Mouse (Mus musculus) ES-E14 (cell line): ENCODE measurements around the gene Nr2e1.

Source experiments
- CHD2 ChIP-seq: IDR thresholded peaks from 2 replicates; pipeline ENCODE4 v1.6.1; 2014; ENCODE audit warnings: mild to moderate bottlenecking, low read depth, low read length, inconsistent platforms
- HCFC1 ChIP-seq: IDR thresholded peaks from 2 replicates; pipeline ENCODE4 v1.6.1; 2012; ENCODE audit warnings: low read length, inconsistent platforms, borderline replicate concordance; ENCODE audit not compliant: insufficient read depth
- MAFK ChIP-seq: IDR thresholded peaks from 2 replicates; pipeline ENCODE4 v1.6.1; 2014; ENCODE audit warnings: mild to moderate bottlenecking, low read depth, low read length, inconsistent platforms; ENCODE audit not compliant: insufficient read depth
- ZC3H11A ChIP-seq: IDR thresholded peaks from 2 replicates; pipeline ENCODE4 v1.6.1; 2012; ENCODE audit warnings: low read depth, mild to moderate bottlenecking, inconsistent platforms, low read length, borderline replicate concordance
- ZNF384 ChIP-seq: IDR thresholded peaks from 2 replicates; pipeline ENCODE4 v1.6.1; 2012; ENCODE audit warnings: low read depth, low read length, inconsistent platforms

DNA sequence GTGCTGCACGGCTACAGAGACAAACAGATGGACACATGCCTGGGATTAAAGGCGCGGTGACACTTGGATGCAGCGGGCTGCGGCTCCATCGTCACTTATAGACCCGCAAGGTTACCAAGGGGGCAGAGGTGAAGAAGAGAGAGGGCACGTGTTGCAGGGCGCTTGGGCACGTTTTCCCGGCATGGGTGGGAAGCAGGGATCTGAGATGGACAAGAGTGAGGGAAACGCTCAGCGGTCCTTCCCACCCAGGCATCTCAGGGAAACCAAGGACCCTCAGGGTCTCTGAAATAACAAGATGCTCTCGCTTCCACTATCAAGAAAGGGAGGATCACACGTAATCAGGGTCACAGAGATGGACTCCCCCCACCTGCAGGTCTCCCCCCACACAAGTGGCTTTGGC, 10.5 kb downstream of the Nr2e1 start:
- TF ChIP-seq ZC3H11A, result no peak
- TF ChIP-seq HCFC1, result no peak
- TF ChIP-seq MAFK, result no peak
- TF ChIP-seq ZNF384, result no peak
- TF ChIP-seq CHD2, result no peak
